Mouse (Mus musculus) heart, postnatal 0 days (tissue): ENCODE results near the gene Sun1.

Experiments used
- CTCF ChIP-seq: IDR thresholded peaks from 2 replicates; pipeline ENCODE4 v1.5.1; 2016; ENCODE audit warnings: antibody characterized with exemption, control low read depth, low read depth
- EP300 ChIP-seq: IDR thresholded peaks from 2 replicates; pipeline ENCODE4 v1.6.1; 2016; ENCODE audit warnings: antibody characterized with exemption, low read depth

DNA sequence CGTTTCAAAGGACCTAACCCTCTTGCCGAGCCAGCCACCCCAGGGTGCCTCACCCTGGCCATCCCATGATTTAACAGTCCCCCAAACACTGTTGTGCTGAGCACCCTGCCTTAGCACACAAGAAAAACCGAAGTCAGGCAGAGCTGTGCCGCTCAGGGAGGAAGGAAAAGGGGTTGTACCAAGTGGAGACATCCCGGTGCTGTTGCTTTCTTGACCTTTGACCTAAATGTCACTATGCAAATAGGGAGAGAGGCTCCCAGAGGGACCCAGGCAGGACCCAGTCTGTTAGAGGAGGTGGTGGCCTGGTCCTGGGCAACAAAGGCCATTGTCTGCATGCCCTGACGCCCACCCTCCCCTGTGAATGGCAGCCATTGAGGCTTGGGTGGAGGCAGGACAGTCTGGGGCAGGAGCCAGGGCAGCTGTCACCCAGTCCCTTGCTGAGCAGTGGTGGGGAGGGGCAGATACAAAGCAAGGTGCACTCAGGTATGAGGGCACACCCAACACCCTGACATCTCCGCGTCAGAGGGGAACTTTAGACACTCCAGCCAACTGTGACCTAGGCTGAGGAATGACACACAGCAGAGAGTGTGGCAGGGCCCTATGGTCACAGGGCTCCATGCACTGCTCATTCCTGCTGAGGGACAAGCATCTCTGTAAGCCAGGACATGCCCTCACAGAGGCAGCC is 85.1 kb downstream of the Sun1 start:
- TF ChIP-seq EP300 (no peak), CTCF (no peak)
